Mouse (Mus musculus) bone marrow, adult 2 months (tissue): ENCODE data around the gene Rpsa.

Source experiments
- CTCF ChIP-seq: fragments of 200-500 bp; IDR thresholded peaks from 2 replicates; pipeline ENCODE4 v1.5.1; 2011; ENCODE audit warnings: low read length, control low read depth; ENCODE audit not compliant: control insufficient read depth, insufficient read depth
- POLR2A ChIP-seq: fragments of 200-500 bp; IDR thresholded peaks from 2 replicates; pipeline ENCODE4 v1.6.1; 2011; ENCODE audit warnings: low read depth, mild to moderate bottlenecking, control low read depth, low read length, borderline replicate concordance; ENCODE audit not compliant: control insufficient read depth

- no peak for TF ChIP-seq POLR2A
- no peak for TF ChIP-seq CTCF
These were observed 21.8 kb downstream of the Rpsa start, which contains the start of gene Mobp for GRCm38 (mm10) chr9:120149222-120149828.
